Mouse (Mus musculus) gastrocnemius, postnatal 10 days (tissue): ENCODE measurements at regions not wholly inside any gene's neighbourhood (a gene's known extent, or its start where the extent isn't known, plus 50 kb on each side); places are given as distances from the start of the nearest gene placed in this dataset.

ENCODE experiments used
- DNase-seq: peaks from one replicate; pipeline ENCODE4 v3.0.0; 2021; ENCODE audit warnings: mixed read lengths

- no peak for DNase-seq
Observed at GRCm38 (mm10) chr1:10771793-10772192, 642.1 kb upstream of the A830018L16Rik start.

GRCm38 (mm10) chr1:10794074-10794783, 619.7 kb upstream of the A830018L16Rik start:
- no peak for DNase-seq

GRCm38 (mm10) chr1:10835653-10836415, 578.1 kb upstream of the A830018L16Rik start:
- DNase-seq, result peak; percentile 14

GRCm38 (mm10) chr1:10837180-10837579, 576.7 kb upstream of the A830018L16Rik start:
- DNase-seq, result no peak

- DNase-seq, result no peak
Observed at GRCm38 (mm10) chr1:10852934-10853333, 561.0 kb upstream of the A830018L16Rik start.

GRCm38 (mm10) chr1:10854495-10854894, 559.4 kb upstream of the A830018L16Rik start:
- no peak for DNase-seq

- DNase-seq, result no peak
Observed at GRCm38 (mm10) chr1:10871163-10871853, 542.6 kb upstream of the A830018L16Rik start.

- DNase-seq, result no peak
Observed at GRCm38 (mm10) chr1:10872266-10872665, 541.6 kb upstream of the A830018L16Rik start.

- no peak for DNase-seq
Observed at GRCm38 (mm10) chr1:10872726-10873125, 541.2 kb upstream of the A830018L16Rik start.

- peak; percentile 30 for DNase-seq
Observed at GRCm38 (mm10) chr1:10877391-10878170, 536.3 kb upstream of the A830018L16Rik start.

GRCm38 (mm10) chr1:10878221-10878760, 535.6 kb upstream of the A830018L16Rik start:
- no peak for DNase-seq

- no peak for DNase-seq
Observed at GRCm38 (mm10) chr1:10880026-10880727, 533.7 kb upstream of the A830018L16Rik start.

GRCm38 (mm10) chr1:10898806-10899205, 515.1 kb upstream of the A830018L16Rik start:
- DNase-seq, result no peak

- DNase-seq, result no peak
Observed at GRCm38 (mm10) chr1:10902721-10903120, 511.2 kb upstream of the A830018L16Rik start.

- DNase-seq, result no peak
Observed at GRCm38 (mm10) chr1:10919958-10920357, 493.9 kb upstream of the A830018L16Rik start.

- no peak for DNase-seq
Observed at GRCm38 (mm10) chr1:10932378-10933077, 481.4 kb upstream of the A830018L16Rik start.

GRCm38 (mm10) chr1:10933206-10933605, 480.7 kb upstream of the A830018L16Rik start:
- DNase-seq, result no peak

GRCm38 (mm10) chr1:10938436-10938835, 475.5 kb upstream of the A830018L16Rik start:
- DNase-seq, result no peak

GRCm38 (mm10) chr1:10940326-10940725, 473.6 kb upstream of the A830018L16Rik start:
- no peak for DNase-seq

GRCm38 (mm10) chr1:10942979-10943378, 470.9 kb upstream of the A830018L16Rik start:
- DNase-seq, result no peak
